Mouse (Mus musculus): Measurements from ENCODE around the gene Gm10591.
"Not testable (repeated sequence)": the region's sequence is repeated elsewhere in the genome, so short reads cannot be mapped to it uniquely, and the experiment has no call there.

The Gm10591 gene

DNA sequence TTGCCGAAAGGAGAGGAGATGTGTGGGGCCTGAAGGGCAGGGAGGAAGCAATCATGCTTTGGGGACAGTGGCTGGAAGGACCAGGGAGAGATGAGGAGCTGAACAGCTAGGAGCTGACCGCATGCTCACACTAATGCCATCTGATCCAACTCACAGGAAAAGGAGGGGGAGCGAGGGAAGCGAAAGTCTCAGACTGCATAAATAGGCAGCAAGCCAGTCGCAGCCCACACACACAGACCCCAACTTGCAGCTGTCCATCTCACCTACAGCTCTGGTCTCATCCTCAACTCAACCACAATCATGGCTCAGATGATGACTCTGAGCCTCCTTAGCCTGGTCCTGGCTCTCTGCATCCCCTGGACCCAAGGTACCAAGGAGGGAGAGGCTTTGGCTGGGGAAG, at the start of gene Gm10591:
Gm10591 (plus strand) TSS at position 301 of the 400 bp plus-strand sequence.
- POLR2A ChIA-PET, CTCF ChIA-PET: not testable (repeated sequence)

DNA sequence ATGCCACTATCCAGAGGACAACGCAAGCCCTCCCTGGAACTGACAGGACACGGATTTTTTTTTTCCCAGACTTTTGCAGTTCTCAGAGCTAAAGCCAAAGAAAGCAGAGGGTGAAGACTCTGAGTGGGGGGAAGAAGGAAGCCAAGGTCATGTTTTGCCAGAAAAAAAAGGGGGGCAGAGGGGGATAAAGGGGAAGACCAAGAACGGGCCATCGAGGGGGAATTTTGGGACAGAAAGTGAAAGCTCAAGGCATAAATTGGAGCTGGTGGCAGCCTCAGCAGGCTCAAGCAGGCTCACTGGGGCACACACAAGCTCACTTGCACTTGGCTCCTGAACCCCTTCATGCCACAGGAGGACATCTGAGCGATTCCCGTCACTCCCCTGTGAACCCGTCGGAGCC, 17.4 kb downstream of the Gm10591 start, which contains the start of gene Gm2564:
Gm2564 (plus strand) TSS at position 301 of the 400 bp plus-strand sequence.
- CTCF ChIA-PET = not testable (repeated sequence)

DNA sequence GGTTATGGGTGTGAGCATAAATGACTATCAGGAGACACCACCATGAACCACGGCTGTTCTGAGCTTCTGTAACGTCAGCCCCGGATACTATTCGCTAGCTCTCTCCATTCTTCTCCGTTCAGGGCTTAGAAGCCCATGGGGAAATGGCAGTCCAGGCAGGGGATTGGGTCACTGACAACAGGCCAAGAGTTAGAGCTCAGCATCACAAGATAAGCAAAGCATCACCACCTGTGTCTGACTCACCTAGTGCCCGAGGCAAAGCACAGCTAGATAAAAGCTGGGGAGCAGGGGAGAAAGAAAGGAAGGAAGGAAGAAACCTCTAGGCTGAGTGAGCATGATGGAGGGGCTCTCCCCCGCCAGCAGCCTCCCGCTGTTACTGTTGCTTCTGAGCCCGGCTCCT, 43.0 kb downstream of the Gm10591 start, which contains the start of gene Ccl27b:
Ccl27b (plus strand) TSS at position 301 of the 400 bp plus-strand sequence.
- POLR2A ChIA-PET, CTCF ChIA-PET: not testable (repeated sequence)

More for the DNA sequence above, 17.4 kb downstream of the Gm10591 start, which contains the start of gene Gm2564:
- POLR2A ChIA-PET = not testable (repeated sequence)

DNA sequence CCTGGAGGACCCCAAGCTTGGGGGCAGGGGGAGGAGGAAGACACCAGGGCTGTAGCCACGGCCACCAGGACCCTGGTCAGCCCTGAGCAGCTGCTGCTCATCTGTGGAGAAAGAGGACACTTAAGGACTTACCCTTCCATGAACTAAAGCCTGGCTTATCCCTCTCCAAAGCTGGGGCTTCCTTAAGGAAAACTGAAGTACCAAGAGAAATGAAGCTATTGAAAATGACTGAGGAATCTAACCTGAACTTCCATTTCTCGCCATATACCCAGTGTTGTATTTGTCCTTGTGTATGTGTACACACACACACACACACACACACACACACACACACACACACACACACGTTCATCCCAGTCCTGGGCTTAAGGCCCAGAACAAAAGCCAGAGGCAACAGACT, 49.8 kb downstream of the Gm10591 start, which contains the start of gene Il11ra2:
Il11ra2 (minus strand) TSS at position 101 of the 400 bp plus-strand sequence.
- CTCF ChIA-PET, POLR2A ChIA-PET: not testable (repeated sequence)
